Mouse (Mus musculus): ENCODE results near the gene Ech1.
A peak's percentile ranks its signal among the peaks of the same experiment; 100 is the strongest.

Ech1 gene

DNA sequence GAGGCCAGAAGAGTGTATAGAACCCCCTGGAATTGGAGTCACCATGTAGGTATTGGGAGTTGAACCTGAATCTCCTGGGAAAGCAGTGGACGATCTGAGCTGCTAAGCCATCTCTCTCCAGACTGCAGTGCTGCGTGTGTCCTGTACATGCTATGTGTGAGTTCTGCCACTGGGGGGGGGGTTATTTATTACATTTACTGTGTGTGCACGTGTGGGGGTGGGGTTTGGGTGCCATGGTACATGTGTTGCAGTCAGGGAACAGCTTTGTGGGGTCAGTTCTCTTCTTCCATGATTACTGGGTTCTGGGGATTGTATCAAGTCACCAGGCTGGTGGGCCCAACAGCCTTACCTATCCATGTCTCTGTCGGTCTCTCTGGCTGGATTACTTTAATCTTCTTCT is 18.1 kb upstream of the Ech1 start:
- DNase-seq: peak; percentile 56

DNA sequence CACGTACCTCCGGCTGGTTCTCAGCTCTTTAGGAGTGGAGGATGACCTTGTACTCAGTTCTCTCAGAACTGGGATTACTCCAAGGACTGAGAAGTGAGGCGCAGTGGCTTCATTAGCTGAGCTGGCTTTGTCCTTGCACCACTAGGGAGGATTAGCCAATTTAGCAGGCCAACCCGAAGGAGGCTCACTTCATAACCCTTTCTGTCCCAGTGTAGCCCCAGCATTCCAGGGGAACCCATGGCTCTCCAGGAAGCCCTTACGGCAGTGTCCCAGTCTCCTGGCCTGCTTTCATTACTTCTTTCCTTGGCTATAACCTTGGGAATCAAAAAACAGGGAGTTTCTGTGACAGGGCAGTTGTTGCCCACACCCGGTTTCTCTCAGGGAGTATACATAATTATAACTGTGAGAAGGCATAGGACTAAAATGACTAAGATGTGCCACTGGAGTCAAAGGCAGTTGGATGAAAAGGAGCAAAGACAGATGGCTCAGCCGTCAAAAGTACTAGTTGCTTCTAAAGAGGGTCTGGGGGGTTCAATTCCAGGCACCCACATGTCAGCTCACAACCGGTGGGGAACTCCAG is 17.3 kb upstream of the Ech1 start:
- peak; percentile 64 for DNase-seq

GRCm38 (mm10) chr7:28808221-28808941 is 16.6 kb upstream of the Ech1 start, which contains the start of gene Hnrnpl:
Hnrnpl (plus strand) TSS chr7:28808541.
- peak; percentile 87 for DNase-seq

GRCm38 (mm10) chr7:28808957-28809393 is 16.0 kb upstream of the Ech1 start:
- peak; percentile 97 for DNase-seq

- DNase-seq: peak; percentile 78
Observed at GRCm38 (mm10) chr7:28809401-28810089, 15.5 kb upstream of the Ech1 start.

DNA sequence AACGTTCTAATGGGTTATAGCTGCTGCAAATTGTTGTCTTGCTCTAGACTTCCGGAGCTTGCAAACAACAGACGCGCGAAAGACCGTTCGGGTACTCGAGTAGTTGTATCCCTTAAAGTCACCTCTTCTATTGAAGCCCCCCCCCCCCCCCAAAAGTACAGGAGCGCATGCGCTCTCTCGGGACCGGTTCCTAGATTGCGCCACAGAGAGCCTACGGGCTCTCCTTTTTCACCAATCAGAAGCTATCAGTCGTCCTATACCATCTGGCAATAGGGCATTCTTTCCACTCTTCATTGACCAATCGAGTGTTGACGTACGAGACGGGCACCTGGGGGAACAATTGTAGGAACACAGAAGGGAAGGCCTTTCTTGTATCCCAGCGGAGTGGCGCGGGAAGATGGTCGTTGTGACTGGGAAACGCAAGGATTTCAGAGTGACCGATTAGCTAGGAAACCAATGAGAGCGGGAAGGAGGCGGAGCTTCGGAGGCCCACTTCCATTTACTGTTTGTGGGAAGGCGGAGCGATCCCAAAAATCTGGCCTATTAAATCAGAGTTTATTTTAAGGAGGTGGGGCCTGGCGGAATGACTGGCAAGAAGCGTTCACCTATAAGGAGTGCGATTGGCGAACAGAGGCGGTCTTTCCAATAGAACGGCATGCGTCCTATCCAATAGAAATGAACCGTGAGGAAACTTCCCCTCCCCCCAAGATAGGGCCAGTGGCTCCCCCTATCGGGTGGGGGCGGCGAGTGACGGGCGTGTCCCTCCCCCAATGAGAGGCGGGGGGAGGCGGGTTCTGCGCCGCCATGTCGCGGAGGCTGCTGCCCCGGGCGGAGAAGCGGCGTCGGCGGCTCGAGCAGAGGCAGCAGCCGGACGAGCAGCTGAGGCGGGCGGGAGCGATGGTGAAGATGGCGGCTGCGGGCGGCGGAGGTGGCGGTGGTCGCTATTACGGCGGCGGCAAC is 14.6 kb upstream of the Ech1 start:
- DNase-seq: peak; percentile 99

DNA sequence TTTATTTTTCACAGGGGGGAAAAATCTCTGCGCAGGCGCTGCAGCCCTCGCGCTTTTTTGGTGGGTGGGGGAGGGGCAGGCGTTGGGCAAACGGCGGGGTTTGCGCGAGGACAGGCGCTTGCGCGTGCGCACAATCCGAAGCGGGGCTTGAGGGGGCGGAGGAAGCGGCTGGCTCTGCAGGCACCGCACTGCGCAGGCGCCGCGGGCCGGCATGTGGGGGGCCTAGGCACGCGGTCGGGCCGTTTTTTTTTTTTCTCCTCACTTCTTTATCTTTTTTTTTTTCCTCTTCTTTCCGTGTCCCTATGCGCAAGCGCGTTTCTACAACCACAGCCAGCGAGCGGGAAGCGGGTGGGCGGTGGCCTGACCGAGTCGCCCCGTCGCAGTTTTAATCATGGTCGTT is 13.8 kb upstream of the Ech1 start:
- DNase-seq: peak; percentile 96

GRCm38 (mm10) chr7:28811640-28812275 is 13.3 kb upstream of the Ech1 start:
- no peak for DNase-seq

DNA sequence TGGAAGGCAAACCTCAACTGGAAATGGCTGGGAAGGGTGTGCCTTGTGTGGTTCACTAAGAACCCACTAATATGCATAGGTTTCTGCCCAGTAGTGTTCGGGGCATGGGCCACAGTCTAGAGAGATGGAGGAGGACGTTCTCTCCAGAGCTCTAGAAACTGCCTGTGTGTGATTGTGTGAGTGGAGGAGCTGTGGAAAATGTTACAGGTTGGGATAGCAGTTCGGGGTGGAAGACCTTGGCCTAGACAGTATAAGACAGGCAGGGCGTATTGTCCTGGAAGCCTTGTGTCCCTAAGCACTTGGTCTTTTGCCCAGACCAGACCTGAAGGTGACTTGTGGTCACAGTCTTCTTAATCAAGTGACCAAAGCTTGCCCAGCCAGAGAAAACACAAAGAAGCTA is 12.6 kb upstream of the Ech1 start:
- no peak for DNase-seq

DNA sequence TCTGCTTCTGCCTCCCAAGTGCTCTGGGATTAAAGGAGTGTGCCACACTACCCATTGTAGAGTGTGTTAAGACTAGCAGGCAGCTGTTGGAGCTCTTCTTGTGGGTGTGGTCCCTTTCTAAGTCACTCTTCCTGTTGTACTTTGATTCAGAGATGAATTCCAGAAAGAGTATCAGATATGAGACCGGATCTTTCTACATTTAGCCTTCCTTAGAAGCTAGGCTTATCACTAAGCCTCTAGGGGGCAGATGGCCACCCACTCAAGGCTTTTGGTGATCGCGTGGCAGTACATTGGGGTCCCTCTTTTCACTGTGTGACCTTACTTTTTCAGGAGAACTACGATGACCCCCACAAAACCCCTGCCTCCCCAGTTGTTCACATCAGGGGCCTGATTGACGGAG is 12.1 kb upstream of the Ech1 start:
- peak; percentile 40 for DNase-seq

DNA sequence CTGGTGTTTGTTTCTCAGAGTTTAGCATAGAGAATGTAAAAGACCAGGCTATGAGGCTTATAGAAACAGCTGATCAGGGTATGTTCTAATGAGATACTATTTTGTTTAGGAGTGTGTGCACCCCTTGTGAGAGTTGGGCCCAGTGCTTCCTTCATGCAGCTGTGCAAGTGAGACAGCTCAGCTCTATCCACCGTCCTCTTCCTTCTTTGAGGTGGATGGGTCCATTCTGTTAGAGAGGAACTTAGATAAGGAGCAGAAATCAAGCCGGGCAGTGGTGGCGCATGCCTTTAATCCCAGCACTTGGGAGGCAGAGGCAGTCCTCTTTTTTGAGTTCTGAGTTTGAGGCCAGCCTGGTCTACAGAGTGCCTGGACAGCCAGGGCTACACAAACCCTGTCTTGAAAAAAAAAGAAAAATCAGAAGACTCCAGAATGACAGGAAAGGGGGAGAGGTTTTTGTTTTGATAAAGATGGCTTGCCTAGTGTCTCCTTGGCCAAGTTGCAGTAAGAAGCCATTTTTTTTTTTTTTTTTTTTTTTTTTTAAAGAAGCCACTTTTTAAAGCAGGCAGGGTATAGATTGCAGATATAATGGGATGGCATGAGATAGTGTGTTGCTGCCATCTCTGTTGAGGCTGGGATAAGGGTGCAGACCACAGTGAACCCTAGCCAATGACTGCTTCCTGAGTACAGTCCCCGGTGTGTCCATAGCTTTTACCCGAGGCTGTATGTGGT is 10.5 kb upstream of the Ech1 start:
- DNase-seq: no peak

DNA sequence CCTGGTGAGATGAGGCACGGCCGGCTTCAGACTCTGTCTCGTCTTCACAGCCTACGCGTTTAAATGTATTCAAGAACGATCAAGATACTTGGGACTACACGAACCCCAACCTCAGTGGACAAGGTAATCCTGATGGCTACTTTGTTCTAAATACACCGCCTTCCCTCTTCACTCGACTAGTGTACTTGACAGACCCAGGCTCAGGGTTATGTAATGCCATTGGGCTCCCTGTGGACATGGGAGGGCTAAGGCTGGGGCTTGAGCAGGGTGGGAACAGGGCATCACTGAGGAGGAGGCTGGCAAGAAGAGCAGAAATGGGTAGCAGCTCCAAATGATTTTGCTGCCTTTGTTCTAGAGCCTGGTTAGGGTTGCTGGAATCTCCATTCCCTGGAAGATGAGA is 9.8 kb upstream of the Ech1 start:
- no peak for DNase-seq

DNA sequence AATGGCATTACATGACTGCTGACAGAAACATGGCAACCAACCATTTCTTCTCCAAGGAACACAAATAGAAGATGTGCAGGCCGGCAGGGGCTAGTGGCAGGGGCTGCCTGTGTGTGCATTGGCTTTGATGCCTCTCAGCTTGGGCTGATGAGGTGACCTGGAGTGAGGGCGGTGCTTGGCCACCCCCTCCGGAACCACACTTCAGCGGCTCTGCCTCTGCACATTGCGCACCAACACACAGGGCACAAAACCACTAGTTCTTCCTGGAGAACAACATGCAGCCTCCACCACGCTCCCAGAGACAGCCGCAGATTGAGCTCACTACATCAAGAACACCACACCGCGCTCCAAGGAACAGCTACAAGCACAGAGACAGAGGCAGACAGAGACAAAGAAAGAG is 8.8 kb upstream of the Ech1 start:
- DNase-seq: peak; percentile 34

GRCm38 (mm10) chr7:28816920-28817319 is 8.1 kb upstream of the Ech1 start:
- no peak for DNase-seq

GRCm38 (mm10) chr7:28817524-28817923 is 7.5 kb upstream of the Ech1 start:
- no peak for DNase-seq

- no peak for DNase-seq
Observed at GRCm38 (mm10) chr7:28817957-28818356, 7.1 kb upstream of the Ech1 start.

DNA sequence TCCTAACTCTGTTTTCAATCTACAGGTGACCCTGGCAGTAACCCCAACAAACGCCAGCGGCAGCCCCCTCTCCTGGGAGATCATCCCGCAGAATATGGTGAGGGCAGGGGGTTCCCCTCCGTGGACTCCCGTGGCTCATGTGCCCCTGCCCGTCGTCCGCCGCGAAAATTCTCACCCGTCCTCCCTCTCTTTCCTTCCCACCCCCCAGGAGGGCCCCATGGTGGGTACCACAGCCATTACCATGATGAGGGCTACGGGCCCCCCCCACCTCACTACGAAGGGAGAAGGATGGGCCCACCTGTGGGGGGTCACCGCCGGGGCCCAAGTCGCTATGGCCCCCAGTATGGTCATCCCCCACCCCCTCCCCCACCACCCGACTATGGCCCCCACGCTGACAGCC is 6.6 kb upstream of the Ech1 start:
- DNase-seq: no peak

GRCm38 (mm10) chr7:28818861-28819452 is 6.1 kb upstream of the Ech1 start:
- DNase-seq: no peak

DNA sequence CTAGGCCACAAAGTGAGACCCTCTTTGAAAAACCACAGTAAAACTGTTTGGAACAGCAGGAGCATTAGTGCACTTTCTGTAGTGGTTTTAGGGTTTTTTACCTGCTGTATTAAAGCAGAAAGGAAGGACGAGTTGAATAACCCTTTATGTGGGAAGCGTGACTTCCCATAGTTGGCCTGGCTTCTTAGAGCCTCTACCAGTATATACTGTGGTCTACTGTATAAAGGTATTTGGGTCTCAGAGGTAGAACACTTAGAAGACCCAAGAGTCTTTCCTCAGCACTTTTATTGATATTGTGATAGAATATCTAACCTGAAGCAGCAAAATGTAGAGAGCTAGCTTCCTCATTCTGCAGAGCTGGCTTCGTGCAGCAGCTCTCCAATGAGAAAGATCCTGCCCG is 5.4 kb upstream of the Ech1 start:
- DNase-seq: no peak

DNA sequence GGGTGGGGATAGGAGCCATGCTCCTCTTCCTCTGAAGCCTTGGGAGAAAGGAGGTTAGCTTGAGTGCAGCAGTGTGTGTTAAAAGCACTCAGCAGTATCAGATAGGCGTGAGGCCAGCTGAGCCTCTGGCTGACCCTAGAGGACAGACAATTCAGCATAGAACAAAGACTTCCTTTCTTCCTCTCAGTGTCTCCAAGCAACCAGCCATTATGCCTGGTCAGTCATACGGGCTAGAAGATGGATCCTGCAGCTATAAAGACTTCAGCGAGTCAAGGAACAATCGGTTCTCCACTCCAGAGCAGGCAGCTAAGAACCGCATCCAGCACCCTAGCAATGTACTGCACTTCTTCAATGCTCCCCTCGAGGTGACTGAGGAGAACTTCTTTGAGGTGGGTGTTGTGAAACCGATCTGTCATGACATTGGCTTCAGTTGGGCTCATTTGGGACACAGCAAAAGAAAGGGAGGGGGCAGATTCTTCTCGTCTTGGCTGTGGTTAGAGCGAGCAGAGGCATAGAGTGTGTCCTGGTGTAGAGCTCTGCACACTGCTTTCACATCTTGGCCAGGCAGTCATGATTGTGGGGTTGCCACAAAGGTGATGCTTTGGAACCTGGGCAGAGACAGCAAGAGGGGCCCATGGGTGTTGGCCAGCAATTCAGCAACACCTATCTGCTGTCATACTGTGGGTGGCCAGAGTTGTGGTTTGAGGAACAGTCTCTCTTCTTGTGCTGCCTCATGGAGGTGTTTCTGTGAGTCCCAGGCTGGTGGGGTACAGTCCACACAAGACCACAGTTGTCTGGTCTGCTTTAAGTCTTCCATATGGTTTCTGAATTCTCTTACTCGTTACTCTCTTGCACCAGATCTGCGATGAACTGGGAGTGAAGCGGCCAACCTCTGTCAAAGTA is 4.4 kb upstream of the Ech1 start:
- DNase-seq: peak; percentile 75
